Mouse (Mus musculus) central nervous system, embryonic 18 days (tissue): ENCODE data around the gene Krtap31-2. TPM values are rescaled to one million over a fixed set of nuclear protein-coding genes. Genes with fewer than 3 reads are reported as not detected.

Experiments
- polyA plus RNA-seq: library from polyadenylated mRNA; depleted of rRNA; stranded (reverse); fragments of >200 nt; gene quantifications from 2 replicates; pipeline ENCODE4 v1.2.3, GENCODE M21; 2012; rRNA removed

The Krtap31-2 gene
- polyA plus RNA-seq, result not detected in 2 replicates

GRCm38 (mm10) chr11:99935991-99936390 is at the start of gene Krtap31-2:
Gene Krtap31-2, plus strand, starts transcription at chr11:99936291.

GRCm38 (mm10) chr11:99907620-99908019 is 28.5 kb upstream of the Krtap31-2 start, which contains the start of gene Krtap31-1:
Gene Krtap31-1, plus strand, starts transcription at chr11:99907920.

GRCm38 (mm10) chr11:99914451-99914850 is 21.6 kb upstream of the Krtap31-2 start, which contains the start of gene Gm11565:
Gene Gm11565, plus strand, starts transcription at chr11:99914751.

GRCm38 (mm10) chr11:99948175-99948574 is 12.1 kb downstream of the Krtap31-2 start, which contains the start of gene Krtap9-5:
Gene Krtap9-5, plus strand, starts transcription at chr11:99948475.

GRCm38 (mm10) chr11:99978953-99979352 is 42.9 kb downstream of the Krtap31-2 start, which contains the start of gene Krtap29-1:
Gene Krtap29-1, minus strand, starts transcription at chr11:99979053.

GRCm38 (mm10) chr11:99986180-99986647 is 50.1 kb downstream of the Krtap31-2 start, which contains the start of gene Krtap16-1:
Gene Krtap16-1, minus strand, starts transcription at chr11:99986597.

Other genes starting within 250 kb of the Krtap31-2 start
- gene Gm14190, start 245.6 kb upstream of the Krtap31-2 start, polyA plus RNA-seq, result not detected in 2 replicates
- not detected in 2 replicates for gene Gm14180, start 202.0 kb upstream of the Krtap31-2 start, polyA plus RNA-seq
- gene Gm11595, start 163.4 kb upstream of the Krtap31-2 start, polyA plus RNA-seq, result not detected in 2 replicates
- gene Krtap4-8, start 155.6 kb upstream of the Krtap31-2 start, polyA plus RNA-seq, result not detected in 2 replicates
- gene Krtap4-9, start 151.1 kb upstream of the Krtap31-2 start, polyA plus RNA-seq, result not detected in 2 replicates
- gene Gm11596, start 142.8 kb upstream of the Krtap31-2 start, polyA plus RNA-seq, result not detected in 2 replicates
- 0.07 TPM in 1 of 2 replicates, not detected in the other for gene Gm11569, start 137.4 kb upstream of the Krtap31-2 start, polyA plus RNA-seq
- not detected in 2 replicates for gene Gm11554, start 131.8 kb upstream of the Krtap31-2 start, polyA plus RNA-seq
- gene Krtap4-13, start 126.4 kb upstream of the Krtap31-2 start, polyA plus RNA-seq, result not detected in 2 replicates
- not detected in 2 replicates for gene Gm11564, start 120.6 kb upstream of the Krtap31-2 start, polyA plus RNA-seq
- not detected in 2 replicates for gene 2300003K06Rik, start 98.2 kb upstream of the Krtap31-2 start, polyA plus RNA-seq
- gene Krtap4-16, start 84.7 kb upstream of the Krtap31-2 start, polyA plus RNA-seq, result not detected in 2 replicates
- not detected in 2 replicates for gene Gm11568, start 78.4 kb upstream of the Krtap31-2 start, polyA plus RNA-seq
- not detected in 2 replicates for gene Gm11559, start 71.8 kb upstream of the Krtap31-2 start, polyA plus RNA-seq
- not detected in 2 replicates for gene Krtap9-1, start 62.9 kb upstream of the Krtap31-2 start, polyA plus RNA-seq
- not detected in 2 replicates for gene Gm11567, start 57.1 kb upstream of the Krtap31-2 start, polyA plus RNA-seq
- 0.13 TPM in 1 of 2 replicates, not detected in the other for gene Krtap31-1, start 28.4 kb upstream of the Krtap31-2 start, polyA plus RNA-seq
- not detected in 2 replicates for gene Gm11565, start 21.5 kb upstream of the Krtap31-2 start, polyA plus RNA-seq
- not detected in 2 replicates for gene Krtap9-5, start 12.2 kb downstream of the Krtap31-2 start, polyA plus RNA-seq
- gene Krtap29-1, start 42.8 kb downstream of the Krtap31-2 start, polyA plus RNA-seq, result not detected in 2 replicates
- gene Krtap16-1, start 50.3 kb downstream of the Krtap31-2 start, polyA plus RNA-seq, result not detected in 2 replicates
- gene Krtap17-1, start 57.7 kb downstream of the Krtap31-2 start, polyA plus RNA-seq, result 0.52 and 0.53 TPM in 2 replicates
- 0.04 TPM in 1 of 2 replicates, not detected in the other for gene Krt33a, start 79.9 kb downstream of the Krtap31-2 start, polyA plus RNA-seq
- 0.11 TPM in 1 of 2 replicates, not detected in the other for gene Krt33b, start 93.6 kb downstream of the Krtap31-2 start, polyA plus RNA-seq
- gene Krt34, start 105.3 kb downstream of the Krtap31-2 start, polyA plus RNA-seq, result not detected in 2 replicates
- gene Krt31, start 114.3 kb downstream of the Krtap31-2 start, polyA plus RNA-seq, result not detected in 2 replicates
- 0.08 TPM in 1 of 2 replicates, not detected in the other for gene Krt32, start 151.9 kb downstream of the Krtap31-2 start, polyA plus RNA-seq
- gene Krt35, start 159.9 kb downstream of the Krtap31-2 start, polyA plus RNA-seq, result not detected in 2 replicates
- 0.04 TPM in 1 of 2 replicates, not detected in the other for gene Krt36, start 169.3 kb downstream of the Krtap31-2 start, polyA plus RNA-seq
- 0.03 and 5.1 TPM in 2 replicates for gene Krt13, start 185.3 kb downstream of the Krtap31-2 start, polyA plus RNA-seq
- 0.32 and 9.2 TPM in 2 replicates for gene Krt15, start 199.6 kb downstream of the Krtap31-2 start, polyA plus RNA-seq
- 5.8 and 82.5 TPM in 2 replicates for gene Krt19, start 212.4 kb downstream of the Krtap31-2 start, polyA plus RNA-seq